In genomic region chr2:49840573-49840972, GRCm38 (mm10) we compare ENCODE assay signal across 9 mouse cellular contexts. TPM values are rescaled to one million over a fixed set of nuclear protein-coding genes. Genes with fewer than 3 reads are reported as not detected.
DNase-seq lines count a peak whose midpoint lies in the region; ATAC-seq and TF ChIP-seq lines count a peak whose summit lies in the region.
"Had no signal": no experiment of that assay in that cellular context is flagged by ENCODE, and none has a peak within 500 bp of the region (broad histone marks: within the 10 kb centered on the region; RNA-seq: fewer than 3 reads in every experiment).

No protein-coding gene starts in this region.

- H3K9me3 ChIP-seq in heart, embryonic 12.5 days (replicated peaks), result no peaks in the 10 kb centered on the region
- H3K9me3 ChIP-seq in kidney, embryonic 16.5 days (ENCODE audit: low read length), result no peaks in the 10 kb centered on the region
- H3K9me3 ChIP-seq: embryonic facial prominence, embryonic 15.5 days had no signal

- TF ChIP-seq CTCF in left cerebral cortex, adult 2 months (IDR thresholded peaks at IDR 0.05), result no peak

- no peak overlapping the region for H3K27ac ChIP-seq in heart, embryonic 12.5 days (ENCODE audit: poor library complexity, severe bottlenecking)
- no peak overlapping the region for H3K27ac ChIP-seq in kidney, embryonic 16.5 days (ENCODE audit: low read length)
- no peak overlapping the region for H3K27ac ChIP-seq in left cerebral cortex, adult 2 months
- H3K27ac ChIP-seq: embryonic facial prominence, embryonic 15.5 days had no signal

- intact Hi-C loops in left cerebral cortex, adult 2 months (cut with DNase I), result no loop called here

- H3K9ac ChIP-seq in heart, embryonic 12.5 days, result no peak overlapping the region
- no peak overlapping the region for H3K9ac ChIP-seq in kidney, embryonic 16.5 days (replicated peaks; ENCODE audit: low read length)
- H3K9ac ChIP-seq: embryonic facial prominence, embryonic 15.5 days had no signal

- H3K4me1 ChIP-seq in heart, embryonic 12.5 days (replicated peaks), result peaks cover 19% of the 10 kb centered on the region
- H3K4me1 ChIP-seq in kidney, embryonic 16.5 days (ENCODE audit: insufficient read depth, low read length), result peaks cover 32% of the 10 kb centered on the region

- DNase-seq in heart, adult 18-20 months, result peak; percentile 23 to 49
- DNase-seq in adrenal gland, postnatal 10 days, result peak; percentile 46
- peak; percentile 33 for DNase-seq in gastrocnemius, postnatal 10 days
- DNase-seq in retina, embryonic 14.5 days (ENCODE audit: low spot score), result peak; percentile 44
- DNase-seq in frontal cortex, postnatal 36 days (ENCODE audit: low spot score in 2 of 2), result no peak
- DNase-seq in left cerebral cortex, adult 2 months (ENCODE audit: extremely low spot score in 1 of 2, low spot score in 2 of 2), result no peak

- H3K36me3 ChIP-seq in heart, embryonic 12.5 days, result no peaks in the 10 kb centered on the region
- no peaks in the 10 kb centered on the region for H3K36me3 ChIP-seq in kidney, embryonic 16.5 days (ENCODE audit: insufficient read depth, low read length)
- H3K36me3 ChIP-seq: embryonic facial prominence, embryonic 15.5 days had no signal

- H3K4me3 ChIP-seq in heart, embryonic 12.5 days, result no peak overlapping the region
- H3K4me3 ChIP-seq in kidney, embryonic 16.5 days (ENCODE audit: low read length), result no peak overlapping the region
- no peak overlapping the region for H3K4me3 ChIP-seq in left cerebral cortex, adult 2 months
- H3K4me3 ChIP-seq: embryonic facial prominence, embryonic 15.5 days had no signal

- no peaks in the 10 kb centered on the region for H3K27me3 ChIP-seq in heart, embryonic 12.5 days (replicated peaks)
- H3K27me3 ChIP-seq in kidney, embryonic 16.5 days (ENCODE audit: insufficient read depth, low read length), result no peaks in the 10 kb centered on the region
- H3K27me3 ChIP-seq: embryonic facial prominence, embryonic 15.5 days had no signal

- H3K4me2 ChIP-seq in heart, embryonic 12.5 days, result no peak overlapping the region
- H3K4me2 ChIP-seq in kidney, embryonic 16.5 days (replicated peaks; ENCODE audit: low read depth, low read length), result no peak overlapping the region
- H3K4me2 ChIP-seq: embryonic facial prominence, embryonic 15.5 days had no signal

- no peak for ATAC-seq in heart, embryonic 12.5 days (ENCODE audit: insufficient number of reproducible peaks, low FRiP score)
- ATAC-seq in kidney, embryonic 16.5 days (ENCODE audit: low FRiP score, low TSS enrichment), result peak; percentile 77; the same call in 1 of the 2 replicates

- 25% methylated on average over 6 of the region's 6 CpGs for WGBS in heart, embryonic 12.5 days
- 34% methylated on average over 6 of the region's 6 CpGs for WGBS in kidney, embryonic 16.5 days

RNA-seq across cellular contexts. Expression of gene Lypd6b, which starts 53.1 kb away (rescaled TPM):
- under 1 TPM; 0.15 to 0.21 TPM for total RNA-seq in heart, adult 18-20 months (2021)
- 2.6 and 3.8 TPM in 2 replicates for polyA plus RNA-seq in heart, embryonic 12.5 days (2016; fragmentation: Nextera tagmentation; extraction: Ambion mirVana)
- under 1 TPM in 1 of 2 experiments, not detected in 1; 0.24 TPM for total RNA-seq in adrenal gland, postnatal 10 days (2021)
- under 1 TPM in 1 of 2 experiments, not detected in 1; 0.14 TPM for total RNA-seq in gastrocnemius, postnatal 10 days (2021)
- 11.7 and 12.3 TPM in 2 replicates for polyA plus RNA-seq in kidney, embryonic 16.5 days (2015; fragmentation: Nextera tagmentation; extraction: Ambion mirVana)
- 1 to 10 TPM; 6.3 to 7.4 TPM for total RNA-seq in left cerebral cortex, adult 2 months (2021)

Comparison
In these comparisons a context has a peak if more than half of its experiments do, and no peak if none do; other contexts are left out.
1. DNase-seq: peak in heart, adult 18-20 months (2 of 2), adrenal gland, postnatal 10 days (single experiment), gastrocnemius, postnatal 10 days (single experiment) and retina, embryonic 14.5 days (single experiment); none in frontal cortex, postnatal 36 days (0 of 2) and left cerebral cortex, adult 2 months (0 of 2).
2. RNA of gene Lypd6b, which starts 53.1 kb away (total RNA-seq): 6.3 to 7.4 TPM in left cerebral cortex, adult 2 months; 0.24 TPM in adrenal gland, postnatal 10 days, 0.15 to 0.21 TPM in heart, adult 18-20 months and 0.14 TPM in gastrocnemius, postnatal 10 days; every median in the first group is over 4 times any median in the second.